Mouse (Mus musculus): ENCODE results near the gene Tubb2b. TPM values are rescaled to one million over a fixed set of nuclear protein-coding genes. Genes with fewer than 3 reads are reported as not detected.

Tubb2b gene
- polyA plus RNA-seq, 1 experiment from 2014 or later, result 25.2 TPM

- Histone ChIP-seq H3K4me2 (no peak overlapping the region), H3K27ac (ENCODE audit: low read depth, low read length) (no peak overlapping the region), H3K4me1 (ENCODE audit: control insufficient read depth, insufficient read depth, low read length) (peaks cover 5% of the 10 kb centered on the region), H3K36me3 (ENCODE audit: control insufficient read depth, insufficient read depth, low read length) (no peaks in the 10 kb centered on the region), H3K4me3 (ENCODE audit: low read depth, low read length) (no peak overlapping the region), H3K9ac (ENCODE audit: low read depth, low read length) (no peak overlapping the region), H3K9me3 (replicated peaks; ENCODE audit: control insufficient read depth, low read length) (no peaks in the 10 kb centered on the region), H3K27me3 (ENCODE audit: control insufficient read depth, insufficient read depth, low read length) (no peaks in the 10 kb centered on the region)
- WGBS (ENCODE audit: insufficient replicate concordance), result 38% methylated on average over 4 of the region's 4 CpGs
- ATAC-seq (replicated peaks; ENCODE audit: insufficient number of reproducible peaks, low FRiP score, low TSS enrichment), result no peak
These were observed 11.4 kb downstream of the Tubb2b start for GRCm38 (mm10) chr13:34118816-34119215.

- H3K27ac ChIP-seq (ENCODE audit: low read depth, low read length), result no peak overlapping the region
- no peaks in the 10 kb centered on the region for H3K27me3 ChIP-seq (ENCODE audit: control insufficient read depth, insufficient read depth, low read length)
- 56% methylated on average over 6 of the region's 6 CpGs for WGBS (ENCODE audit: insufficient replicate concordance)
- ATAC-seq (replicated peaks; ENCODE audit: insufficient number of reproducible peaks, low FRiP score, low TSS enrichment), result no peak
- no peaks in the 10 kb centered on the region for H3K36me3 ChIP-seq (ENCODE audit: control insufficient read depth, insufficient read depth, low read length)
- no peak overlapping the region for H3K4me3 ChIP-seq (ENCODE audit: low read depth, low read length)
- H3K9ac ChIP-seq (ENCODE audit: low read depth, low read length), result no peak overlapping the region
- H3K9me3 ChIP-seq (replicated peaks; ENCODE audit: control insufficient read depth, low read length), result no peaks in the 10 kb centered on the region
- peaks cover 5% of the 10 kb centered on the region for H3K4me1 ChIP-seq (ENCODE audit: control insufficient read depth, insufficient read depth, low read length)
- no peak overlapping the region for H3K4me2 ChIP-seq
These were observed 13.8 kb downstream of the Tubb2b start for GRCm38 (mm10) chr13:34116508-34116907.

- no peak for ATAC-seq (replicated peaks; ENCODE audit: insufficient number of reproducible peaks, low FRiP score, low TSS enrichment)
- Histone ChIP-seq H3K36me3 (ENCODE audit: control insufficient read depth, insufficient read depth, low read length) (no peaks in the 10 kb centered on the region), H3K9ac (ENCODE audit: low read depth, low read length) (no peak overlapping the region), H3K27me3 (ENCODE audit: control insufficient read depth, insufficient read depth, low read length) (no peaks in the 10 kb centered on the region), H3K4me2 (no peak overlapping the region), H3K4me3 (ENCODE audit: low read depth, low read length) (no peak overlapping the region), H3K9me3 (replicated peaks; ENCODE audit: control insufficient read depth, low read length) (no peaks in the 10 kb centered on the region), H3K27ac (ENCODE audit: low read depth, low read length) (no peak overlapping the region), H3K4me1 (ENCODE audit: control insufficient read depth, insufficient read depth, low read length) (peaks cover 5% of the 10 kb centered on the region)
- whole genome bisulfite sequencing (ENCODE audit: insufficient replicate concordance), result 73% methylated on average over 4 of the region's 4 CpGs
These were observed 15.6 kb downstream of the Tubb2b start for GRCm38 (mm10) chr13:34114654-34115053.

GRCm38 (mm10) chr13:34113086-34113485, 17.2 kb downstream of the Tubb2b start:
- Histone ChIP-seq H3K9me3 (replicated peaks; ENCODE audit: control insufficient read depth, low read length) (no peaks in the 10 kb centered on the region), H3K4me2 (no peak overlapping the region), H3K27me3 (ENCODE audit: control insufficient read depth, insufficient read depth, low read length) (no peaks in the 10 kb centered on the region), H3K4me1 (ENCODE audit: control insufficient read depth, insufficient read depth, low read length) (no peaks in the 10 kb centered on the region), H3K27ac (ENCODE audit: low read depth, low read length) (no peak overlapping the region), H3K36me3 (ENCODE audit: control insufficient read depth, insufficient read depth, low read length) (no peaks in the 10 kb centered on the region), H3K9ac (ENCODE audit: low read depth, low read length) (no peak overlapping the region), H3K4me3 (ENCODE audit: low read depth, low read length) (no peak overlapping the region)
- ATAC-seq (replicated peaks; ENCODE audit: insufficient number of reproducible peaks, low FRiP score, low TSS enrichment), result no peak
- 82% methylated on average over 3 of the region's 3 CpGs for WGBS (ENCODE audit: insufficient replicate concordance)

- 79% methylated on average over 5 of the region's 5 CpGs for WGBS (ENCODE audit: insufficient replicate concordance)
- ATAC-seq (replicated peaks; ENCODE audit: insufficient number of reproducible peaks, low FRiP score, low TSS enrichment), result no peak
- Histone ChIP-seq H3K36me3 (ENCODE audit: control insufficient read depth, insufficient read depth, low read length) (no peaks in the 10 kb centered on the region), H3K27me3 (ENCODE audit: control insufficient read depth, insufficient read depth, low read length) (no peaks in the 10 kb centered on the region), H3K9ac (ENCODE audit: low read depth, low read length) (no peak overlapping the region), H3K27ac (ENCODE audit: low read depth, low read length) (no peak overlapping the region), H3K4me3 (ENCODE audit: low read depth, low read length) (no peak overlapping the region), H3K4me2 (no peak overlapping the region), H3K9me3 (replicated peaks; ENCODE audit: control insufficient read depth, low read length) (no peaks in the 10 kb centered on the region), H3K4me1 (ENCODE audit: control insufficient read depth, insufficient read depth, low read length) (no peaks in the 10 kb centered on the region)
These were observed 17.7 kb downstream of the Tubb2b start for GRCm38 (mm10) chr13:34112369-34113081.

GRCm38 (mm10) chr13:34111878-34112277, 18.4 kb downstream of the Tubb2b start:
- H3K9ac ChIP-seq (ENCODE audit: low read depth, low read length), result no peak overlapping the region
- no peaks in the 10 kb centered on the region for H3K4me1 ChIP-seq (ENCODE audit: control insufficient read depth, insufficient read depth, low read length)
- no peaks in the 10 kb centered on the region for H3K27me3 ChIP-seq (ENCODE audit: control insufficient read depth, insufficient read depth, low read length)
- H3K9me3 ChIP-seq (replicated peaks; ENCODE audit: control insufficient read depth, low read length), result no peaks in the 10 kb centered on the region
- 71% methylated on average over 3 of the region's 3 CpGs for whole genome bisulfite sequencing (ENCODE audit: insufficient replicate concordance)
- H3K4me3 ChIP-seq (ENCODE audit: low read depth, low read length), result no peak overlapping the region
- no peak for ATAC-seq (replicated peaks; ENCODE audit: insufficient number of reproducible peaks, low FRiP score, low TSS enrichment)
- H3K4me2 ChIP-seq, result no peak overlapping the region
- no peak overlapping the region for H3K27ac ChIP-seq (ENCODE audit: low read depth, low read length)
- H3K36me3 ChIP-seq (ENCODE audit: control insufficient read depth, insufficient read depth, low read length), result no peaks in the 10 kb centered on the region

GRCm38 (mm10) chr13:34111019-34111418, 19.2 kb downstream of the Tubb2b start:
- WGBS (ENCODE audit: insufficient replicate concordance), result 65% methylated on average over 5 of the region's 5 CpGs
- Histone ChIP-seq H3K4me2 (no peak overlapping the region), H3K9ac (ENCODE audit: low read depth, low read length) (no peak overlapping the region), H3K27me3 (ENCODE audit: control insufficient read depth, insufficient read depth, low read length) (no peaks in the 10 kb centered on the region), H3K4me3 (ENCODE audit: low read depth, low read length) (no peak overlapping the region), H3K4me1 (ENCODE audit: control insufficient read depth, insufficient read depth, low read length) (no peaks in the 10 kb centered on the region), H3K27ac (ENCODE audit: low read depth, low read length) (no peak overlapping the region), H3K9me3 (replicated peaks; ENCODE audit: control insufficient read depth, low read length) (no peaks in the 10 kb centered on the region), H3K36me3 (ENCODE audit: control insufficient read depth, insufficient read depth, low read length) (no peaks in the 10 kb centered on the region)
- ATAC-seq (replicated peaks; ENCODE audit: insufficient number of reproducible peaks, low FRiP score, low TSS enrichment), result no peak

- no peak overlapping the region for H3K27ac ChIP-seq (ENCODE audit: low read depth, low read length)
- no peaks in the 10 kb centered on the region for H3K27me3 ChIP-seq (ENCODE audit: control insufficient read depth, insufficient read depth, low read length)
- no peak for ATAC-seq (replicated peaks; ENCODE audit: insufficient number of reproducible peaks, low FRiP score, low TSS enrichment)
- no peaks in the 10 kb centered on the region for H3K36me3 ChIP-seq (ENCODE audit: control insufficient read depth, insufficient read depth, low read length)
- no peaks in the 10 kb centered on the region for H3K4me1 ChIP-seq (ENCODE audit: control insufficient read depth, insufficient read depth, low read length)
- no peaks in the 10 kb centered on the region for H3K9me3 ChIP-seq (replicated peaks; ENCODE audit: control insufficient read depth, low read length)
- no peak overlapping the region for H3K9ac ChIP-seq (ENCODE audit: low read depth, low read length)
- whole genome bisulfite sequencing (ENCODE audit: insufficient replicate concordance), result 51% methylated on average over 4 of the region's 4 CpGs
- H3K4me2 ChIP-seq, result no peak overlapping the region
- H3K4me3 ChIP-seq (ENCODE audit: low read depth, low read length), result no peak overlapping the region
These were observed 20.6 kb downstream of the Tubb2b start for GRCm38 (mm10) chr13:34109677-34110058.

- no peak overlapping the region for H3K4me3 ChIP-seq (ENCODE audit: low read depth, low read length)
- no peak overlapping the region for H3K4me2 ChIP-seq
- H3K27ac ChIP-seq (ENCODE audit: low read depth, low read length), result no peak overlapping the region
- 77% methylated on average over 4 of the region's 4 CpGs for WGBS (ENCODE audit: insufficient replicate concordance)
- H3K9ac ChIP-seq (ENCODE audit: low read depth, low read length), result no peak overlapping the region
- no peaks in the 10 kb centered on the region for H3K9me3 ChIP-seq (replicated peaks; ENCODE audit: control insufficient read depth, low read length)
- ATAC-seq (replicated peaks; ENCODE audit: insufficient number of reproducible peaks, low FRiP score, low TSS enrichment), result no peak
- no peaks in the 10 kb centered on the region for H3K36me3 ChIP-seq (ENCODE audit: control insufficient read depth, insufficient read depth, low read length)
- H3K4me1 ChIP-seq (ENCODE audit: control insufficient read depth, insufficient read depth, low read length), result no peaks in the 10 kb centered on the region
- H3K27me3 ChIP-seq (ENCODE audit: control insufficient read depth, insufficient read depth, low read length), result no peaks in the 10 kb centered on the region
These were observed 21.1 kb downstream of the Tubb2b start for GRCm38 (mm10) chr13:34109035-34109676.
